Mouse (Mus musculus) kidney, adult 11 months (tissue): Measurements from ENCODE around the gene Smad6.
A peak's percentile ranks its signal among the peaks of the same experiment; 100 is the strongest.

ENCODE experiments used
- DNase-seq: peaks from one replicate; pipeline ENCODE4 v3.0.0; 2022

Smad6 gene

DNA sequence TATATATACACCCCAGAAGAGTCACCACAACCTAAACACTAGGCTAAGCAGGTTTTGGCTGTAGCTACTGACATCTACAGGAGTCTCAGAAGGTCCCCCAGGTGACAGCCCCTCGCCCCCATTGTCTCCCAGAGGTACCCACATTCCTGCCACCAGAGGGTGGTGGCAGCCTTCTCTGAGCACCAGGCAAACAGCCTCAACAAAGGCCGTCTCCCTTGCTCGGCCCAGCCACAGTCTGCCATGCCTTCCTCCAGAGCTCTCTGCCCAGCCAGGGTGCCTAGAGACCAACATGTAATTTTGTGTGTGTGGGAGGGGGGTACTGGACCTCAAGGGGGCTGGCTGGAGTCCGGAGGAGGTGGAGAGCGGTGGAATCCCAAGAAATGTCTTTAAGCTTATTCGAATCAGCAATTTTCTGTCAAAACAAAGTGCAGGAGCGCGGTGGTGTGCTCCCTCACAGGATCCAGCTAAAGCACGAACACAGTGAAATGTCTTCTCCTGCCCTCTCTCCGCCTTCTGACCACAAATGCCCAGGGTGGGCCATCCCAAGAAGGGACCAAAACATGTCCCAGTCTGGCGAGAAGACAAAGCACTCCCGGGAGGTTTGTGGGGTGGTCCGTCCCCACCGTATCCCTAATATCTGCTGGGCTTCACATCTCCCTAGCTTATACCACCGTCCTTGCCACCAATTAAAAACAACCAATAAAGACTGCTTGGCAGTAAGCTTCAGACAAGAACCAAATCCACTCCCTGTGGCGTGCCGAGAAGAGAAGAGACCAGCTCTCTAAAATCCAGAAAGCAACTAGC is 62.5 kb downstream of the Smad6 start:
- DNase-seq, result peak; percentile 72

DNA sequence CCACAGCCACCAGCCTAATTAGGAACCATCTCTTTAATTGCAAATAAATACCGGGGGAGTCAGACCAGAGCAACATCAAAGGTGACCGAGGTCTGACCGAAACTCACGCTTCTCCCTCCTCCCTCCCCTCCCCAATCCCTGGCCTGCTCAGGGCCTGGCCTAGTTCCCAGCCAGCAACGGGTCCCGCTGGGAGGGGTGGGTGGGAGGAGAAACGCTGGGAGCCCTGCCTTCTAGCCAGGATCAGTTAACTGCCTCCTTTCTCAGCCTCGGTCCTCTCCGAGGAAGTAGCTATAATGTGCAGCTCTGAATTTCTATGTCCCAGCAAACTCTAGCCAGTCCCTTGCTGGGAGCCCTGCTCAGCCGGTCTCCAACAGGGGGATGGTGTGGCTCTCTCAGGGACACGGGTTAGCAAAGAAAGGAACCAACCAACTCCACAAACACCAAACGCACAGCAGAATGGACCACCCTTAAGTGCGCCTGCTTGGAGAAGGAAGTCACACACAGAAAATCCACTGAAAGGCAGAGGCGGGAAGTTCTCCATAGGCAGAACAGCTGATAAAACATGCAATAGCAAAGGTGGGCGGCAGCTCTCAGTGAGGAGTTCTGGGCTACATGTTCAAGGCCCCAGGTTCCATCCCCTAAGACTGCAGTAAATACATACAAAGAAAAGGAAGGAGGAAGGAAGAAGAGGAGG is 63.4 kb downstream of the Smad6 start:
- peak; percentile 62 for DNase-seq

DNA sequence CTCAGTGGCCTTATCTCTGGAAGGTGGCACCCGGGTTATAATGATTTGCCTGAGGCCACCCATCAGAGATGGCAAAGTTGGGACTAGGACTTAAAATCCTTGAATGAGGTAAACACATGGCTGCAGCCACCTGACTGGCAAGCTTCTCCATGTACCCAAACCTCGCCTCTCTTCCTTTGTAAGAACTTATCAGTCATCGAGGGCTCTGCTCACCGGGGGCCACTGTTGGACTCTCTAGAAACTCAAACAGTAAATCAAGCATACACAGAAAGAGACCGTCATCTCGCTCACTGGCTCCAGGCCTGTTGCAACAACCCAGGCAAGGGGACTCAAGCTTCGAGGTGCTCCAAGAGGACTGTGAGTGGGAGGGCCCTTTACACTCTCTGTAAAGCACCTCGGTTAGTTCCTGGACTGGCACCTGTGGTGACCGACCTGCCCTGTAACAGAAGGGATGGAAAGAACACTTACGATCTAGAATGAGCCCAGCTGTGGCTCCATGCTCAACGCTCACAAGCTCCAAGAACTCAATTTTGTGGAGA is 64.1 kb downstream of the Smad6 start:
- peak; percentile 20 for DNase-seq

DNA sequence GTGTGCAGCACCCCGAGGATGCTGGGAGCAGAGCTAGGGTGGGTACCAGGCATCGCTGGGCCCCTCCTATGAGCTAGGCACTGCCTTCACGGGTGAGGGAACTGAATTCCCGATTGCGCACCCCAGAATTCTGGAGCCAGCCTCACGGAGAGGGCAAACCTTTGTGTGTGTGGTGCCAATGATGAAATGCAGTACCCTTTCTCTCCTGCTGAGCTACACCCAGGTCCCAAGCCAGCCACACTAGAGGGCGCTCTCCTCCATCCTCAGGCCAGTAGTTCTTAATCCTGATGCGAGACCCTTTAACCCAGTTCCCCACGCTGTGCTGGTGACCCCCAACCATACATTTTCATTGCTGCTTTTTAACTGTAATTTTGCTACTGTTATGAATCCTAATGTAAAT is 65.8 kb downstream of the Smad6 start:
- DNase-seq, result peak; percentile 56

DNA sequence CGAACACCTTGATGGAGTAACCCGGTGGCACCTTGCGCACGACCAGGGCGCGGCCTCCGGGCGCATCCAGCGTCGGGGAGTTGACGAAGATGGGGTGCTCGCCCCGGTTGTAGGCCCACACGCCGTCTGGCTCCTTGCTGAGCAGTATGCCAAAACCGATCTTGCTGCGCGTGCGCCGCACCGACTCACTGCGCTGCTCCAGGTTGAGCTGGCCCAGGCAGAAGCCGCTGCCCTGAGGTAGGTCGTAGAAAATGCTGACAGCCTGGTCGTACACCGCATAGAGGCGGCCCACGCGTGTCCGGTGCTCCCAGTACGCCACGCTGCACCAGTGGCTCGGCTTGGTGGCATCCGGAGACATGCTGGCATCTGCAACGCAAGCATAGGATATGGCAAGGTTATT is 68.2 kb downstream of the Smad6 start:
- DNase-seq, result no peak

DNA sequence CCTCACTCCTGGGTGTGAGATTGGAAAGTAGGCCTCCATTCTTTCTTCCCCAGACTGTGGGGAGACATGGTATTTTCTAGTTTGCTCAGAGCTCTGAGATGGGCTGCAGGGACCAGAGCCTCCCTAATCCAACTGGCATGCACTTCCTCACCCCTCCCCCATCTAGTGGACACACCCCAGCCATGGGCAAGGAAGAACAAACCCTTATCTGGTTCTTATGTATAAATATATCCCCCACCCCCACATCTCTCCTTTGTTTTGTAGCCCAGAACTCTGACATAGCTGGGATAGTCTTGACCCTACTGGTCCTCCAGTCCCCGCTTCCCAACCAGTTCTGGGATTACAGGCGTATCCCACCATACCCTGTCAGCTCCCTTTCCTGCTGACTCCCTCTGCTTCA is 69.3 kb downstream of the Smad6 start:
- no peak for DNase-seq

DNA sequence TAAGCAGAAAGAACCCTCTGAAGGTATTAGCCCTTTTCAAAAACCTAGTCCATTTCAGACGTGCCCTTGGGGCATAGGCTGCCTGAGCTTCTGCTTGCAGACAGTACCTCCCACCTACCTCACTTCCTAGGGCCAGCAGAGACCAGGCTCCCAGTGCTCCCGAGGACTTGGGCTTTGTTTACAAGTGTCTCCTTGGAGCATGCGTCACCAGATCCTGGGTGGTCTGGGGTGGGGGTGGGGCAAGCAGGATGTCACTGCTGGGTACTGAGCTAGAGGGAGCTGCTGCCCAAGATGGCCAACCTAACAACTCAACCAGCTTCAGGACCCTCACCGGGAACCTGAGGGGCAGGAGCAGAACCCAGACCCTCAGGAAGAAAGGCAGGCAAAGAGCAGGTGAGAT is 71.5 kb downstream of the Smad6 start:
- DNase-seq, result no peak

DNA sequence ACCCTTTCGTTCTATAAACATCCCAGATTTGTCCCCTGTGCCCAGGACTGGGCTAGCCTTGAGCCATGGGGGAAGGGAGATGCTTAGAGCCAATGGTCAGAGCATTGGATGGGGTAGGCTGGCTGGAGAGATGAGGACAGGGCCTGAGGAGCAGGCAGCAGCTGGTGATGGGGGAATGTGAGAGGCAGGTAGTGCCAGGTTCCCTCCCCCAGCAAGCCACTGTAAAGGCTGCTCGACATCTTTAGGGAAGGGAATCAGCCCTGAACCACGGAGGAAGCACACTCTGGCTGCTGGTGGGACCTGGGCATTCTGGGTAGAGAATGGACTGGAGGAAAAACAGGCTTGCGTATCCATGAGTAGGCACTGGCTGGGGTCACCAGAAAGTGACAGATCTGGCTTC is 72.5 kb downstream of the Smad6 start:
- DNase-seq, result no peak

DNA sequence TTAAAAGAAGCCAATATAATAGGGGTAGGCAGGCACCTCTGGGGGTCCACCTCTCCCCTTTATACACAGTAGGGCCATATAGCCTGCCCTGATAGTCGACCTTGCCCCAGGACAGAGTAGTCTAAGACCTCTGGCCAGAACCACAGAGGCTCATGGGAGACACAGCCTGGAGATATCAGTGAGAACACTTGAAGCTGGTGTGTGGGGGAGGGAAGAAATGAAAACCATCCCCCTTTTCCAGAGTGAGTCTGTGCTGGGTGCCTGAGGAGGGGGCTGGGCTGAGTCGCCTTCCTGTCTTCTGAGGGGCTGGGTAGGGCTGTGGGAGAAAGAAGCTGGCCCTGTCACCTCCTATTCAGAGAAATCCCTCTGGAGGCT is 79.3 kb downstream of the Smad6 start:
- no peak for DNase-seq

DNA sequence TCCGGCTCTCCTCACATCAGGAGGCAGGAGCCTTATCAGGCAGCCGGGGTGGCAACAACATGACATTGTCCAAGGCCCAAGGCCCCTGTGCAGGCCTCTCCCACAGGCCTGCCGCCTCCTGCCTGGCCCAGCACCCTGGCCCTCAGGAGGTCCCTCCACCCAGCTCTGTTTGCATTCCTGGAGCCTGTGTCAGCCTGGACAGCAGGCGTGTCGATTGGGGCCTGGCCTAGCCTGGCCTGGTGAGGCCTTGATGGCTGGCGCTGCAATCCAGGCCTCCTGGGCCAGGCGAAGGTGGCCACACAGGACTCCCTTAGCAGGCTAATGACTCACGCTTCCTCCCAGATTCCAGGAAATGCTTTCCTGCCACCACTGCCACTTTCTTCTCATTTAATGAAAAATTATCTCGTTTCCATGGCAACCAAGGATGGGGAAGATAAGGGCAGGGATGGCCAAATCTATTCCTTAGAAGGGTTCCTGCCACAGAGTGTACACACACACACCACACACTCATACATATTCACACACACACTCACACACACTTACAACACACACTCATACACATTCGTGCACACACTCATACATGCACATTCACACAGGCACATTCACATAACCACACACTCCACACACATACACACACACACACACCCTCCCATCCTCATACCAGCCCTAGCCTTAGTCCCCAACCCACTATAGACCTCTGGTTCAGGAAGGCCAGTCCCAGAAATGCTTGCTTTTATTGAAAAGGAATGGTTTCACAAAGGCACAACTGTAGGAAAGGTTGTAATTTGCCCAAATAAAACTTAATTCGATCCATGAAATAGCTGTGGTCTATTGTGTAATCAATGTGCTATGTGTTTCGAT is 79.9 kb downstream of the Smad6 start:
- DNase-seq, result no peak

DNA sequence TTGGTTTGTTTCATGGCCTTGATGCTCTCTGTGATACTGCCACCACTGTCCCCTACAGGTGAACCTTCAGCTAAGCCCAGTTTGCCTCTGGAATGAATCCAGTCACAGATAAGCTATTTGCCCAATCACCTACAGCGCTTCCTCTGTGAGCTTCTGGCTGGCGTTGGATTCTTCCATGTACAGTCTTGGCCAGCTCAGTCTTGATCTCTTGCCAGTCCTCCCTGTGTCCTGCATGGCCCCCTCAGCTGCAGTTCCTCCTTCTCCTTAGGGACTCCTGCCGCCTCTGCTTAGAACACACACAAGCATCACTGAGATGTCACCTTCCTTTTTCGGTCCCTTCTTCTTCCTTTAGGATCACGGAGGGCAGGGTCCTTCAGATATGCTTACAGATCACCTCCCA is 85.6 kb downstream of the Smad6 start:
- DNase-seq, result no peak

DNA sequence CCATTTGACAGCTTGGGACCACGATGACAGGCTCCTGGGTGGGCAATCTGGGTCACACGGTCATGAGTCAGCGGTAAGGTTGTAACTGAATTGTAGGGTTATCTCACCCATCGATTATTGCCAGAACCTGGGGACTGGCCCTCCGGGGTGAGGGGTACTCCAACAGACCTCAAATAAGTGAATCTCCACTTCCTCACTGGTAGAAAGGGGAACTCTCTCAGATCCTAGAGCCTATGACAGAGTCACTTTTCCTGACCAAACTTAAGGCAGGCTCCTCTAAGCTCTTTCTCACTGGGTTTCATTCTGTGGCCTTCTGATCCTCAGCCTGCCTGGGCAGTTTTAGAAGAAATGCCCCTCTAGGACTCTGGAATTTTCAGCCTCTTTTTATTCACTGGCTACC is 88.8 kb downstream of the Smad6 start:
- DNase-seq, result no peak

DNA sequence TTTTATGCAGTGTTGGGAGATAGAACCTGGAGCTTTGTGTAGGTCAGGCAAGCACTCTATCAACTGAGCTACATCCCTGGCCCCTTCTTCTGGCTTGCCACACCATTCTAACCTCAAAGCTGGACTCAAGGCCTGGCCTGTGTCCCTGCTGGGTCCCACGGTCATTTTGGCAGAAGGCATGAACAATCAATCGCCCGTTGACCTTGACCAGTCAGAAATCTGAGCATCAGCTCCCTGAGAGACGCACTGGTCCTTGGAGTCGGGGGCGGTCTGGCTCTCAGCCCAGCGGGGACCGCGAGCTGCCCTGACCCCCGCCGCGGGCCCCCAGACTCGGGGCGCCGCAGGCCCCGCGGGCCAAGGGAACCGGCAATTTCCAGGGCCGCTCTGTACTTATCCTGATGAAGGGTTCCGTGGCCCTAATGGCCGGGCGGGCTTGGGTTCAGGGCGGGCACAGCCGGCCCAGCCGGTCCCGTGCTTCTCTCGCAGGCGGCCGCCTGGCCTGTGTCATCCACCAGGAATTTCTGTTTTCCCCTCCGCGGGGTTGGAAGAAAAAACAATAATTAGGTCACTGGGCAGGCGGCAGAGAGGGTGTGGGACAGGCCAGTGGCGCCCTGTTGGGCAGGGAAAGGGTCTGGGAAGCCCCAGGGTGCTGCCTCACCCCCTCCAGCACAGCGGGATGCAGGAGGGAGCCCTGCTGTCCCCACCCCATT is 94.4 kb downstream of the Smad6 start:
- peak; percentile 59 for DNase-seq

DNA sequence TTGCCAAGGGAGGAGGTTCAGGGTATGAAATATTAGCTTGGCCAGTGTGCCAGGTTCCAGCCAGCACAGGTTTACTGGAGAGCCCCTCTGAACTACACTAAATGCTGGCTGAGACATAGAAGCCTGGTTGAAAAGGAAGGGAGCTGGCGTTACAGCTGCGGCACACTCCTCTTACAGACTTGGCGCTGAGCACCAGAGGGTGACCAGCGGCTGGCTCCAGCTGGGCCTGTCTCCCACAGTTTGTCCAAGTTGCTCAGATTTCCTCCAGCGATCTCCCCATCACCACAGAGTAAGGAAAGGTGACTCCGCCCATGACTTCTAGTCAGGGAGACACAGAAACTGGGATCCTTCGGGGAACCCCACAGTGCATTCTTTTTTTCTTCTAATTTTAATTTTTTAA is 95.5 kb downstream of the Smad6 start:
- DNase-seq, result no peak

DNA sequence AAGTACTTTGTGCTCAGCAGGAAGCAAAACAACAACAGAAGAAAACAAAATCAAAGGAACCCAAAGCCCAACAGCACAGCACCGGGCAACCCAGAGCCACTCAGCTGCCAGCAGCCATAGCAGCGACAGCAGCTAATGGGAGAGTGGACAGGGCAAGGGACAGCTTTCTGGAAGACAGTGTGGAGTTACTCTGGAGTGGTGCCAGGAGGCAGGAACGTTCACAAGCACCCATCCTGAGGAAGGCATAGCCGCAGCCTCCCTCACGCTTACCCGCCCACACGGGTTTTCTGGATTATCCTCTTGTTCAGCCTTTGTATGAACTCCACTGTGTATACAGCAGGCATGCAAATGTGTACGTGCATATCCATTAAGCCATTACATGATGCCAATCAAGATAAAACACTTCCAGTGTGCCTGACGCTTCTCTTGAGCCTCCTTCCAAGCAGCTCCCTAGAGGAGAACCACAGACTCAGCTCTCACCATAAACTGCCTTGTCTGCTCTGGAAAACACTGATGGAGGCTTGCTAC is 98.6 kb downstream of the Smad6 start:
- DNase-seq, result no peak

DNA sequence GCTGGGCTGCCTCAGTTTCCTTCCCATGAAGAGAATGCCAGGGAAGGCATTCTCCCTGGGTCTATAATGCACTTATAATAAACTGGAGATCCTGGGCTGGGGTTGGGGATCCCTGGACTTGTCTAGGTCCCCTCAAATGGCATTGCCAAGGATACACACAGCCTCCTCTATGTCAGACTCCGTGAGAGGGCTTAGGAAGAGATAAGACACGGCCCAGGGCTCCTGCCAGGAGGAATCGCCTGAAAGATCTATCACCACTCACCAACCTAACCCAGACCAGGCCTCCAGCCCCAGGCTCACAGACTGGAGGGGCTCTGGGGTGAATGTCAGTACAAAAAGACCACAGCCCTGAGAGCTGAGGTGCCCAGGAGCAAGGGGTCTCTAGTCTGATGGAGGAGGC is 102.2 kb downstream of the Smad6 start:
- no peak for DNase-seq

DNA sequence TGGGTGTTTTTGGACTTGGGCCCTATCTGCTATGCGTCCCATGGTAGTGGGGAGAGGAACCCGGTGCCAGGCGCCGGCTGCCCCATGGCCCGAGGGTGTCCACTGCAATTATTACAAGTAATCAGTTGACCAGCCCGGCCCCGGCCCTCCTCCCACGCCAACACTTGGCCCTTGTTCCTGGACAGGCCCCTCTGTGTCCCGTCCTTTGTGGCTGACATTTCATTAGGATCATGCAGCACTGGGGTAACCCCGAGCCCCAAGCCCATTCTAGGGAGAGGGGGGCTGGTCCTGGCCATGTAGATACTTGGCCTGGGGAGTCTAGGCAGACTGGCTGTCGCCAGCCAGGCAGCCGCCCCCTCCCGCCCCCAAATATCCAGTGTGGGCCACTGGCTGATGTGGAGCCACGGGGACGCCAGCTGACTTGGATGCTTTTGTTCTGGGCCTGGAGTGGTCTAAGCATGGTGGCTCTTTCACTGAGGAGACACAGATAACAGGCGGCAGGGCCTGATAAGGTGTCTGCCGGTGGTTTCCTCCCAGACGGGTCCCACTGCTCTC is 102.8 kb downstream of the Smad6 start:
- DNase-seq, result no peak

DNA sequence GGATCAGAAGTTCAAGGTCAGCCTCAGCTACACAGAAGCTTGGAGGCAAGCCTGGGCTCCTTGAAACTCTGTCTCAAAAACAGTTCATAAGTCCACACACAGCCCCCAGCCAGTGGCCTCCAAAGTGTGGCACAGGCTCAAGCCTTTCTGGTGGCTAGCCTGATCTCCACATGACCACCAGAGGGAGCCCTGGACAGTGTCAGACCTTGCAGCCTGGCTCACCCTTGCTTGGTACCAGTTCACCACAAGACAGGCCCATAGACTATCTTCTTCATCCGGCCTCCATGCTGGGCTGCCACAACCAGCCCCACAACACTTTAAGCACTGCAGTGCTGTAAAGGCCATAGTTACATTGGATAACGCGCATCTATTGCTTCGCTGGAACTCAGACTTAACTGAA is 103.6 kb downstream of the Smad6 start:
- DNase-seq, result peak; percentile 62

DNA sequence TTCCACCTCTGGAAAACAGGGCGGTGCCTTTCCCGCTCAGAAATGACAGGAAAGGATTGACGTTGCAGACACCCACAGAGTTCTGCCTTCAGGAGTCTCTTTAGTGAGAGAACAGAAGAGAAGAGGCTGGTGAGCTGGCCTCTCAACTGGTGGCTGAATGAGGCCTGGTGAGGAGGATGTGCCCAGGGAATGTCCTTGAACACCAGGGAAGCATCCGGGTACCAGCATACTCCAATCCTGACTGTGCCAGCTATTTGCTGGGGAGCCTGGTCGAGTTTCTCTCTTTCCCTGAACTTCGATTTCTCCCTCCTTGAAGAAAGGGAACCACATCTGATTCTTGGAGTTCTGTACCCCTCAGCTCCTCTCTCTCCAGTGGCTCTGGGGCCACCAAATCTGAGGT is 105.4 kb downstream of the Smad6 start:
- DNase-seq, result no peak

DNA sequence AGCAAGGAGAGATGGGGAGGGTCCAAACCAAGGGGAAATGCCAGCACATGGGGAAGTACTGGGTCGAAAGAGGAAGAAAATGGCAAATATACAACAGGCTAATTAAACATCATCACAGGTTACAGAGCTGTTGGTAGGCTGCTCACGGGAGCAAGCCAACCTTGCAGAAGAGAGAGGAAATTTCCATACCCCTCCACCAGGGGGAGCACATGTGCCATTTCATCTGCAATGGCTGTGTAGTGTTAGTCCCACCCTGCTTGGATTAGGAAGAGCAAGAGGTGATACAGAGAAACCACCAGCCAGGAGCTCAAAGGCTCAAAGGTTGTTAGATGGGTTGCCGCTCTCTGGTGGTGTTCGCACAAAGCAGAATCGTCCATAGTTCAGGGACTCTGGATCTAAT is 105.9 kb downstream of the Smad6 start:
- peak; percentile 49 for DNase-seq

DNA sequence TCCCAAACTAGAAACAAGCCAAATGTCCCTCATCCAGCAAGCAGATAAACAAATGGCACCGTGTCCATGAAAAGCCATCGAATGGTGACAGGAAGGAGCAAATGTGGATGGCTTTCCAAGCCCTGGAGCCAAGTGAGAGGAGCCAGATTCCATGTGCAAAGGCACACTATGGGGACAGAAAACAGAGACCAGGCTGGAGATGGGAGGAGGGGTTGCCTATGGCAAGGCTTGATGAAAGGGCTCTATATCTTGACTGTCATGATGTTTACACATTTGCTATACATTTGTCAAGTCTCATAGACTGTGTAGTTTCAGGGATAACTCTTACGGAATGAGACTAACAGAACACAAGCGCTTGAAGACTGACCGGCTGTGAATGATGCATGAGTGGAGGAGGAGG is 106.9 kb downstream of the Smad6 start:
- no peak for DNase-seq

DNA sequence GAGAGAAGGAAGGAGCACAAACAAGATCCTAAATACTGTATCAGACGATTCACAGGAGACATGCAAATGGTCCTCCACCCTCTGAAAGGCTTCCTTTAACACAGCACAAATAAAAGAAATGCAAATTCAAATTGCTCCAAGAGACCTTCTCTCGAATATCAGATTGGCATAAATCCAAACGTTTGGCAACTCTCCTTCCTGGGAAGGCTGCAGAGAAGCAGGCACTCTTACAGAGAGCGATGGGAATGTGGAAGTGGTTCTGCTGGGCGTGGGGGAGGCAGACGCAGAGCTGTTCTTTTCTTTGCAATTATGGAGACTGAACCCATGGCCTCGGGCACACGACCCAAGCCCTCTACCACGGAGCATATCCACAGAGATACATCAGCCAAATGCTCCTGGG is 109.8 kb downstream of the Smad6 start:
- DNase-seq, result no peak
